Mouse (Mus musculus): Measurements from ENCODE around the gene Hsf2bp. TPM values are rescaled to one million over a fixed set of nuclear protein-coding genes. Genes with fewer than 3 reads are reported as not detected.

The Hsf2bp gene
- polyA plus RNA-seq, 1 experiment from 2014 or later = 0.44 TPM

GRCm38 (mm10) chr17:31898941-31899340 lies 137.2 kb downstream of the Hsf2bp start:
- 48% methylated on average over 5 of the region's 5 CpGs for WGBS (ENCODE audit: insufficient replicate concordance)
- Histone ChIP-seq H3K4me3 (ENCODE audit: low read depth, low read length) (no peak overlapping the region), H3K4me2 (no peak overlapping the region), H3K9me3 (replicated peaks; ENCODE audit: control insufficient read depth, low read length) (no peaks in the 10 kb centered on the region), H3K9ac (ENCODE audit: low read depth, low read length) (no peak overlapping the region), H3K27me3 (ENCODE audit: control insufficient read depth, insufficient read depth, low read length) (no peaks in the 10 kb centered on the region), H3K4me1 (ENCODE audit: control insufficient read depth, insufficient read depth, low read length) (peaks cover 20% of the 10 kb centered on the region), H3K27ac (ENCODE audit: low read depth, low read length) (no peak overlapping the region), H3K36me3 (ENCODE audit: control insufficient read depth, insufficient read depth, low read length) (no peaks in the 10 kb centered on the region)
- no peak for ATAC-seq (replicated peaks; ENCODE audit: insufficient number of reproducible peaks, low FRiP score, low TSS enrichment)

GRCm38 (mm10) chr17:31897186-31897793 lies 138.9 kb downstream of the Hsf2bp start:
- no peak for ATAC-seq (replicated peaks; ENCODE audit: insufficient number of reproducible peaks, low FRiP score, low TSS enrichment)
- WGBS (ENCODE audit: insufficient replicate concordance) = 79% methylated on average over 4 of the region's 4 CpGs
- no peak overlapping the region for H3K4me2 ChIP-seq
- no peaks in the 10 kb centered on the region for H3K9me3 ChIP-seq (replicated peaks; ENCODE audit: control insufficient read depth, low read length)
- H3K4me3 ChIP-seq (ENCODE audit: low read depth, low read length) = no peak overlapping the region
- peaks cover 33% of the 10 kb centered on the region for H3K4me1 ChIP-seq (ENCODE audit: control insufficient read depth, insufficient read depth, low read length)
- no peaks in the 10 kb centered on the region for H3K36me3 ChIP-seq (ENCODE audit: control insufficient read depth, insufficient read depth, low read length)
- H3K27me3 ChIP-seq (ENCODE audit: control insufficient read depth, insufficient read depth, low read length) = no peaks in the 10 kb centered on the region
- H3K9ac ChIP-seq (ENCODE audit: low read depth, low read length) = no peak overlapping the region
- no peak overlapping the region for H3K27ac ChIP-seq (ENCODE audit: low read depth, low read length)

GRCm38 (mm10) chr17:31896751-31897150 lies 139.4 kb downstream of the Hsf2bp start:
- Histone ChIP-seq H3K4me1 (ENCODE audit: control insufficient read depth, insufficient read depth, low read length) (peaks cover 33% of the 10 kb centered on the region), H3K36me3 (ENCODE audit: control insufficient read depth, insufficient read depth, low read length) (no peaks in the 10 kb centered on the region), H3K4me2 (no peak overlapping the region), H3K4me3 (ENCODE audit: low read depth, low read length) (no peak overlapping the region), H3K9ac (ENCODE audit: low read depth, low read length) (no peak overlapping the region), H3K27ac (ENCODE audit: low read depth, low read length) (no peak overlapping the region), H3K9me3 (replicated peaks; ENCODE audit: control insufficient read depth, low read length) (no peaks in the 10 kb centered on the region), H3K27me3 (ENCODE audit: control insufficient read depth, insufficient read depth, low read length) (no peaks in the 10 kb centered on the region)
- WGBS (ENCODE audit: insufficient replicate concordance) = 61% methylated on average over 3 of the region's 3 CpGs
- no peak for ATAC-seq (replicated peaks; ENCODE audit: insufficient number of reproducible peaks, low FRiP score, low TSS enrichment)

- H3K4me1 ChIP-seq (ENCODE audit: control insufficient read depth, insufficient read depth, low read length) = peaks cover 33% of the 10 kb centered on the region
- H3K27ac ChIP-seq (ENCODE audit: low read depth, low read length) = no peak overlapping the region
- H3K9me3 ChIP-seq (replicated peaks; ENCODE audit: control insufficient read depth, low read length) = no peaks in the 10 kb centered on the region
- no peaks in the 10 kb centered on the region for H3K27me3 ChIP-seq (ENCODE audit: control insufficient read depth, insufficient read depth, low read length)
- no peak overlapping the region for H3K4me2 ChIP-seq
- 75% methylated on average over 7 of the region's 7 CpGs for WGBS (ENCODE audit: insufficient replicate concordance)
- no peak for ATAC-seq (replicated peaks; ENCODE audit: insufficient number of reproducible peaks, low FRiP score, low TSS enrichment)
- no peak overlapping the region for H3K9ac ChIP-seq (ENCODE audit: low read depth, low read length)
- H3K36me3 ChIP-seq (ENCODE audit: control insufficient read depth, insufficient read depth, low read length) = no peaks in the 10 kb centered on the region
- H3K4me3 ChIP-seq (ENCODE audit: low read depth, low read length) = no peak overlapping the region
Measured at GRCm38 (mm10) chr17:31896311-31896710, 139.8 kb downstream of the Hsf2bp start.

Other genes with a start within 250 kb of the Hsf2bp start
- 21.7 and 24.3 TPM in 2 replicates for gene Sik1, start 180.5 kb downstream of the Hsf2bp start, polyA plus RNA-seq (2014; fragmentation: Nextera tagmentation; extraction: Ambion mirVana)
- 29.5 and 44.3 TPM in 2 replicates for gene Rrp1b, start 249 bp downstream of the Hsf2bp start, polyA plus RNA-seq (2014; fragmentation: Nextera tagmentation; extraction: Ambion mirVana)
- gene Notch3, start 130.5 kb upstream of the Hsf2bp start, polyA plus RNA-seq (2014; fragmentation: Nextera tagmentation; extraction: Ambion mirVana) = 6.8 and 6.9 TPM in 2 replicates
- gene Ephx3, start 153.2 kb upstream of the Hsf2bp start, polyA plus RNA-seq (2014; fragmentation: Nextera tagmentation; extraction: Ambion mirVana) = not detected in 2 replicates
- 67.1 and 76.2 TPM in 2 replicates for gene Brd4, start 248.4 kb upstream of the Hsf2bp start, polyA plus RNA-seq (2014; fragmentation: Nextera tagmentation; extraction: Ambion mirVana)

Measured in heart, embryonic 11.5 days (tissue).